Mouse (Mus musculus) heart, postnatal 0 days (tissue): ENCODE measurements around the gene Ttn.
A peak's percentile ranks its signal among the peaks of the same experiment; 100 is the strongest.

Experiments
- CTCF ChIP-seq: IDR thresholded peaks from 2 replicates; pipeline ENCODE4 v1.5.1; 2016; ENCODE audit warnings: antibody characterized with exemption, control low read depth, low read depth
- EP300 ChIP-seq: IDR thresholded peaks from 2 replicates; pipeline ENCODE4 v1.6.1; 2016; ENCODE audit warnings: antibody characterized with exemption, low read depth

DNA sequence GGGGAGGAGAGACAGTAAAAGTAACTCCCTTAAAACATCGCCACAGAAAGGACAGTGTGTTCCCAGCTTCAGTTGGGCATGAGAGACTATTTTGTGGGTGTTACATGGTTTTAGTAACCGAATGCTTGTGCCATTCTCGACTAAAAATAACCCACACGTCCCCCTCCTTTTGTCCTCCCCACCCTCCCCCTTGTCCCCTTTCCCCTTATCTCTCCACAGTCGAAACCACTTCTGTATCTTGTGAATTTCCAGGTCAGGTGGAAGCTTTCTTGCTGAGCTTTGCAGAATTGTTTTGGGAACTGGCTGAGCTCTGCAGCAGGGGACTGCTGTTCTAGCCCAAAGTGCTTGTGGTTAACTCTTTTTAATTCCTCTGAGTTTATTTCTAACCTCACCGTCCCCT, 12.1 kb downstream of the Ttn start:
- TF ChIP-seq CTCF (no peak), EP300 (0 out of 2 replicates have a peak, but pooled peaks have one; percentile 30)
